Mouse (Mus musculus) neural tube, embryonic 14.5 days (tissue): ENCODE measurements around the gene Sf3b5. TPM values are rescaled to one million over a fixed set of nuclear protein-coding genes. Genes with fewer than 3 reads are reported as not detected.

ENCODE experiments used
- ATAC-seq: fragments of 200-750 bp; cut with Nextera tagmentation; 2 replicates; pipeline ENCODE4 v1.8.0; 2017; ENCODE audit warnings: low read depth, mild to moderate bottlenecking, moderate TSS enrichment, moderate library complexity
- H3K27ac ChIP-seq: fragments of 300-500 bp; sonication (generic); 2 replicates; pipeline ENCODE4 v1.5.1; 2014; ENCODE audit warnings: low read depth, mild to moderate bottlenecking, control low read depth, low read length, moderate library complexity, mixed read lengths
- H3K27me3 ChIP-seq: fragments of 300-500 bp; sonication (generic); 2 replicates; pipeline ENCODE4 v1.6.1; 2014; ENCODE audit warnings: low read length; ENCODE audit not compliant: control insufficient read depth, insufficient read depth
- H3K36me3 ChIP-seq: fragments of 300-500 bp; sonication (generic); 2 replicates; pipeline ENCODE4 v1.6.1; 2014; ENCODE audit warnings: low read length, mixed read lengths; ENCODE audit not compliant: control insufficient read depth, insufficient read depth
- H3K4me1 ChIP-seq: fragments of 300-500 bp; sonication (generic); 2 replicates; pipeline ENCODE4 v1.6.1; 2014; ENCODE audit warnings: low read length; ENCODE audit not compliant: control insufficient read depth, insufficient read depth
- H3K4me2 ChIP-seq: fragments of 300-500 bp; sonication (generic); 2 replicates; pipeline ENCODE4 v1.6.1; 2014; ENCODE audit warnings: mild to moderate bottlenecking, low read depth, low read length, control low read depth
- H3K4me3 ChIP-seq: fragments of 300-500 bp; sonication (generic); 2 replicates; pipeline ENCODE4 v1.5.1; 2014; ENCODE audit warnings: low read depth, low read length, control low read depth, mixed read lengths
- H3K9ac ChIP-seq: fragments of 300-500 bp; sonication (generic); replicated peaks from 2 replicates; pipeline ENCODE4 v1.6.1; 2014; ENCODE audit warnings: low read depth, mild to moderate bottlenecking, control low read depth, low read length, mixed read lengths
- H3K9me3 ChIP-seq: fragments of 300-500 bp; sonication (generic); 2 replicates; pipeline ENCODE4 v1.6.1; 2016; ENCODE audit warnings: low read length; ENCODE audit not compliant: control insufficient read depth
- WGBS: fragments of 180-500 bp; shearing (Covaris S2); extraction: QIAGEN DNeasy Blood & Tissue Kit; methylation state at CpG from one replicate; pipeline ENCODE4 v1.1.7; 2014; 5-methylcytosine and 5-hydroxymethylcytosine counted together
- polyA plus RNA-seq: library from polyadenylated mRNA; unstranded; fragments of >200 nt; fragmentation: Nextera tagmentation; extraction: Ambion mirVana; gene quantifications from 2 replicates; pipeline ENCODE4 v1.2.1, GENCODE M21; 2014

Sf3b5 gene
- polyA plus RNA-seq, 1 experiment from 2014 or later: 28.0 TPM

GRCm38 (mm10) chr10:12974572-12974971, 30.6 kb upstream of the Sf3b5 start:
- Histone ChIP-seq H3K9me3 (no peaks in the 10 kb centered on the region), H3K4me3 (no peak overlapping the region), H3K27ac (no peak overlapping the region), H3K4me1 (no peaks in the 10 kb centered on the region), H3K4me2 (no peak overlapping the region), H3K36me3 (no peaks in the 10 kb centered on the region), H3K27me3 (no peaks in the 10 kb centered on the region), H3K9ac (no peak overlapping the region)
- 91% methylated on average over 6 of the region's 6 CpGs for WGBS
- no peak for ATAC-seq

DNA sequence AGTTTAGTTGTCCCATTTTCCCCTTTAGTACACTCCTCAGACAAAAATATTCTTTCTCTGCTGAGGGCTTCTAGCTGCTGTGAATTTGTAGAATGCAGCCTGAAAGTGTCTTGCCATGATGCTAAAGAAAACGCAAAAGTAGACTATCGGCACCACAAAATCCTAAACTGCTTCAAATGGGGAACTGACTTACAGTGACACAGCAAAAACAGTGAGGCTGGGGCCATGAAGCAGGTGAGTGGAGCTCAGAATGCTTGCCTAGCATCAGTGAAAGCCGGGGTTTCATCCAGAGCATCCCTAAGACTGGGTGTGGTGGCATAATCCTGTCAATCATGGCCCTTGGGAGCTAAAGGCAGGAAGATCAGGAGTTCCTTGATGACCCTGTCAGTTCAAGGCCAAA, 29.7 kb upstream of the Sf3b5 start:
- Histone ChIP-seq H3K9me3 (no peaks in the 10 kb centered on the region), H3K27ac (no peak overlapping the region), H3K9ac (no peak overlapping the region), H3K27me3 (no peaks in the 10 kb centered on the region), H3K4me1 (no peaks in the 10 kb centered on the region), H3K4me2 (no peak overlapping the region), H3K36me3 (no peaks in the 10 kb centered on the region), H3K4me3 (no peak overlapping the region)
- 93% methylated on average over 3 of the region's 3 CpGs for WGBS
- ATAC-seq: no peak

- H3K4me3 ChIP-seq: no peak overlapping the region
- no peak overlapping the region for H3K4me2 ChIP-seq
- H3K27me3 ChIP-seq: no peaks in the 10 kb centered on the region
- ATAC-seq: no peak
- H3K27ac ChIP-seq: no peak overlapping the region
- no peaks in the 10 kb centered on the region for H3K36me3 ChIP-seq
- H3K4me1 ChIP-seq: no peaks in the 10 kb centered on the region
- 88% methylated on average over 7 of the region's 7 CpGs for WGBS
- H3K9ac ChIP-seq: no peak overlapping the region
- no peaks in the 10 kb centered on the region for H3K9me3 ChIP-seq
Measured at GRCm38 (mm10) chr10:12975957-12976356, 29.2 kb upstream of the Sf3b5 start.

GRCm38 (mm10) chr10:12976552-12976951, 28.6 kb upstream of the Sf3b5 start:
- H3K27ac ChIP-seq: no peak overlapping the region
- no peaks in the 10 kb centered on the region for H3K27me3 ChIP-seq
- no peak overlapping the region for H3K4me2 ChIP-seq
- no peaks in the 10 kb centered on the region for H3K9me3 ChIP-seq
- 91% methylated on average over 7 of the region's 7 CpGs for WGBS
- H3K4me1 ChIP-seq: no peaks in the 10 kb centered on the region
- H3K36me3 ChIP-seq: no peaks in the 10 kb centered on the region
- H3K4me3 ChIP-seq: no peak overlapping the region
- H3K9ac ChIP-seq: no peak overlapping the region
- no peak for ATAC-seq

GRCm38 (mm10) chr10:12977787-12978212, 27.3 kb upstream of the Sf3b5 start:
- H3K4me3 ChIP-seq: no peak overlapping the region
- H3K4me2 ChIP-seq: no peak overlapping the region
- no peak for ATAC-seq
- WGBS: 81% methylated on average over 9 of the region's 9 CpGs
- no peaks in the 10 kb centered on the region for H3K4me1 ChIP-seq
- no peaks in the 10 kb centered on the region for H3K27me3 ChIP-seq
- H3K9ac ChIP-seq: no peak overlapping the region
- no peaks in the 10 kb centered on the region for H3K9me3 ChIP-seq
- H3K27ac ChIP-seq: no peak overlapping the region
- H3K36me3 ChIP-seq: no peaks in the 10 kb centered on the region

GRCm38 (mm10) chr10:12981071-12981470, 24.1 kb upstream of the Sf3b5 start:
- H3K27me3 ChIP-seq: no peaks in the 10 kb centered on the region
- H3K36me3 ChIP-seq: no peaks in the 10 kb centered on the region
- H3K4me2 ChIP-seq: no peak overlapping the region
- WGBS: 77% methylated on average over 7 of the region's 7 CpGs
- H3K27ac ChIP-seq: no peak overlapping the region
- no peak overlapping the region for H3K4me3 ChIP-seq
- no peak overlapping the region for H3K9ac ChIP-seq
- H3K4me1 ChIP-seq: no peaks in the 10 kb centered on the region
- no peaks in the 10 kb centered on the region for H3K9me3 ChIP-seq
- no peak for ATAC-seq

GRCm38 (mm10) chr10:12983516-12983915, 21.6 kb upstream of the Sf3b5 start:
- Histone ChIP-seq H3K9ac (no peak overlapping the region), H3K27ac (no peak overlapping the region), H3K27me3 (no peaks in the 10 kb centered on the region), H3K36me3 (no peaks in the 10 kb centered on the region), H3K4me3 (no peak overlapping the region), H3K9me3 (no peaks in the 10 kb centered on the region), H3K4me1 (no peaks in the 10 kb centered on the region), H3K4me2 (no peak overlapping the region)
- ATAC-seq: no peak
- WGBS: 80% methylated on average over 3 of the region's 3 CpGs

DNA sequence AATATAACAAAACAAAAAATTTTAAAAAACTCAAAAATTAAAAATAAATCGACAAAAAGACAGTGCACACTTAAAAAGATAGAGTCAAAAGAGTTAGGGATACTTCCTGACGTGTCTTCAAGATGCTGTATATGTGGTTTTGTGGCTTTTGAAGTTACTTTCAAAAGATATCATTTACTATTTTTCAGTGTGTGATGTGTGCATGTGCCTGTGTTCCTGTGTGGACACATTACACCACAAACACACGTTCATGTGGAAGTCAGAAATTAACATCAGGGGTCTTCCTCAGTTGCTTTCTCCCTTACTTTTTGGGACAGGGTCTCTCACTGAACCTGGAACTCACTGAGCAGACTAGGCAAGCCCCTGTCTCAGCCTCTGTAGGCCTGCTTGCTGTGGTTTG, 20.1 kb upstream of the Sf3b5 start:
- 85% methylated on average over 3 of the region's 3 CpGs for WGBS
- Histone ChIP-seq H3K4me2 (no peak overlapping the region), H3K4me1 (no peaks in the 10 kb centered on the region), H3K27me3 (no peaks in the 10 kb centered on the region), H3K27ac (no peak overlapping the region), H3K9me3 (no peaks in the 10 kb centered on the region), H3K4me3 (no peak overlapping the region), H3K9ac (no peak overlapping the region), H3K36me3 (no peaks in the 10 kb centered on the region)
- ATAC-seq: no peak

GRCm38 (mm10) chr10:12986485-12986884, 18.7 kb upstream of the Sf3b5 start:
- no peak overlapping the region for H3K27ac ChIP-seq
- H3K4me1 ChIP-seq: no peaks in the 10 kb centered on the region
- WGBS: 47% methylated on average over 5 of the region's 5 CpGs
- no peak overlapping the region for H3K4me2 ChIP-seq
- H3K9me3 ChIP-seq: no peaks in the 10 kb centered on the region
- no peak for ATAC-seq
- no peak overlapping the region for H3K4me3 ChIP-seq
- no peaks in the 10 kb centered on the region for H3K27me3 ChIP-seq
- H3K9ac ChIP-seq: no peak overlapping the region
- H3K36me3 ChIP-seq: no peaks in the 10 kb centered on the region

DNA sequence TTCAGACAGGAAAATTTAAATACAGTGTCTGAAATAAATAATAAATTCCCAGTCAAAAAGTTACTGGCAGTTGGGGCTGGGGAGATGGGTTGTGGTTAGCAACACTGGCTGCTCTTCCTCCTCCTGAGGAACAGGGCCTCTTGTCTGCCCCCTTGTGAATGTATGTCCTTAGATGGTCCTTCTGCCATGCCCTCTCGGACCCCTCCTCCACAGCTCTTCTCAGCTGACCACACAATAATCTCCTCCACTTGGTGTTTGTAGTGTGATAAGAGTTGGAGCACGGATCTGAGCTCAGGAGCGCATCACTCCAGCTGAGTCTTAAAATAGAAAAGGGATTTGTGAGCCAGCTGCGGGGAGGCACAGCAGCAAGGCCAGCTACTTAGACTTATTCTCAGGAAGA, 18.2 kb upstream of the Sf3b5 start:
- H3K27ac ChIP-seq: no peak overlapping the region
- H3K36me3 ChIP-seq: no peaks in the 10 kb centered on the region
- H3K9me3 ChIP-seq: no peaks in the 10 kb centered on the region
- H3K4me3 ChIP-seq: no peak overlapping the region
- ATAC-seq: no peak
- no peaks in the 10 kb centered on the region for H3K27me3 ChIP-seq
- no peak overlapping the region for H3K4me2 ChIP-seq
- H3K4me1 ChIP-seq: no peaks in the 10 kb centered on the region
- H3K9ac ChIP-seq: no peak overlapping the region
- 80% methylated on average over 4 of the region's 4 CpGs for WGBS
